Mouse (Mus musculus): ENCODE measurements around the gene Tsku. TPM values are rescaled to one million over a fixed set of nuclear protein-coding genes. Genes with fewer than 3 reads are reported as not detected.
A peak's percentile ranks its signal among the peaks of the same experiment; 100 is the strongest.

Gene Tsku
- polyA plus RNA-seq, 1 experiment from 2014 or later, result 11.3 TPM

DNA sequence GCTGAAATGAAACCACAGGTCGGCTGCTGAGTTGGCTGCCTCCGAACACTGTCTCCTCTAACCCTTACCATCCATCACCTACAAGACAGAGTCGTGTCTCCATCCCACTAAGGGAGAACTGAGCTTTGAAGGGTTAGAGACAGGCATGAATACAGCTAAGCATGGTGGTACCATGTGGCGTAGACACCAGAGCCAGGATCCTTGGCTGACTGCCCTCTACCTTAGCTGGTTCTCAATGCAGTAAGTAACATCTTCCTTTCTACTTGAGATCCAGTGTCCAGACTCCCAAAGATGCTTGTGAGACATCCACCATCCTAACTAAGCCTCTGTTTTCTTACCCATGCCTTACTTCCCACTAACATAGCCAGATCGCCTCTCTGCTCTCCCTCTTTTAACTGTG, 7.5 kb downstream of the Tsku start:
- ATAC-seq (ENCODE audit: insufficient read depth, low FRiP score, low TSS enrichment) (no peak), DNase-seq (ENCODE audit: low spot score) (no peak)
- no peaks in the 10 kb centered on the region for H3K9me3 ChIP-seq (ENCODE audit: control insufficient read depth, low read length)
- peaks cover 26% of the 10 kb centered on the region for H3K4me1 ChIP-seq (ENCODE audit: control insufficient read depth, insufficient read depth, low read length)
- no peaks in the 10 kb centered on the region for H3K27me3 ChIP-seq (ENCODE audit: control insufficient read depth, insufficient read depth, low read length)
- H3K36me3 ChIP-seq (ENCODE audit: control insufficient read depth, insufficient read depth, low read length), result 0 out of 2 replicates have a peak, but pooled peaks cover 5% of the 10 kb centered on the region
- H3K4me3 ChIP-seq (ENCODE audit: low read depth, low read length), result no peak overlapping the region
- H3K9ac ChIP-seq (ENCODE audit: low read length), result no peak overlapping the region
- H3K27ac ChIP-seq (ENCODE audit: low read depth, low read length), result no peak overlapping the region
- WGBS, result 85% methylated on average over 5 of the region's 5 CpGs
- H3K4me2 ChIP-seq (ENCODE audit: low read depth), result no peak overlapping the region

DNA sequence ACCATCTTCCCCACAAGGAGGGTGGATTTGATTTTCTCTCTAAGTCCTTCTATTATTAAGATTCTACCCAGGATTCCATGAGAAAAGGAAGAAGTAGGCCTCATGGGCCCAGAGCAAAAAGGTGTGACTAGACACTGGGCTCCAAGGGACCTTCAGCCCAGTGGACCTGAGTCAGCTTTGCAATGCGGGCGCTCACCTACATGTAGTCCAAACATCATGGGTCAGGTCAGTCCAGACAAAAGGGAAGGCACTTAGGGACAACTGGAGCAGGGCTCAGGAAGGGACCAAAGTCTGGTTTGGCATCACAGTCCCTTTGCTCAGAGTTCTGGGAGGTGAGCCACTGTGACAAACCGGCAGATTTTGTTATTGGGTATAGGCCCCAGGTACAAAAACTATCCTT, 9.6 kb downstream of the Tsku start:
- peaks cover 24% of the 10 kb centered on the region for H3K4me1 ChIP-seq (ENCODE audit: control insufficient read depth, insufficient read depth, low read length)
- H3K9ac ChIP-seq (ENCODE audit: low read length), result no peak overlapping the region
- no peaks in the 10 kb centered on the region for H3K27me3 ChIP-seq (ENCODE audit: control insufficient read depth, insufficient read depth, low read length)
- H3K4me3 ChIP-seq (ENCODE audit: low read depth, low read length), result no peak overlapping the region
- 0 out of 2 replicates have a peak, but pooled peaks cover 5% of the 10 kb centered on the region for H3K36me3 ChIP-seq (ENCODE audit: control insufficient read depth, insufficient read depth, low read length)
- no peak for DNase-seq (ENCODE audit: low spot score)
- H3K4me2 ChIP-seq (ENCODE audit: low read depth), result no peak overlapping the region
- no peak overlapping the region for H3K27ac ChIP-seq (ENCODE audit: low read depth, low read length)
- WGBS, result 88% methylated on average over 3 of the region's 3 CpGs
- ATAC-seq (ENCODE audit: insufficient read depth, low FRiP score, low TSS enrichment), result no peak
- no peaks in the 10 kb centered on the region for H3K9me3 ChIP-seq (ENCODE audit: control insufficient read depth, low read length)

DNA sequence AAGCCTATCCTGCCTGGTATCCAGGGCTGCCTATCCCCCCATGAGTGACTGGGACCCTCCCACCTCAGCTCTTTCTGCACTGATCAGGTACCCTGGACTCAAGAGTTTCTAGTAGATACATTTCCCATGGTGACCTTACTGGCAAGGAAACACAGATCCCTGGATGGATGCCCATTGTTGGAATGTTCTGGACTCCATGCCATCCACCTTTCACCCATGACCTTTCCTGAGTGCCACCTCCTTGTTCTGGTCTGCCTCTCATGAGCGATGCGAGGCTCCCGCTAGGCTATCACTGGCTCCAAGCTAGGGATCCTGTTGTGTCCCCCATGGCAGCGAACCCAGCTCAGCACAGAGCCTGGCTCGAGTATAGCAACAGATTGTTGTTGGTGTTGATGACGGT, 11.3 kb downstream of the Tsku start:
- no peak overlapping the region for H3K4me3 ChIP-seq (ENCODE audit: low read depth, low read length)

DNA sequence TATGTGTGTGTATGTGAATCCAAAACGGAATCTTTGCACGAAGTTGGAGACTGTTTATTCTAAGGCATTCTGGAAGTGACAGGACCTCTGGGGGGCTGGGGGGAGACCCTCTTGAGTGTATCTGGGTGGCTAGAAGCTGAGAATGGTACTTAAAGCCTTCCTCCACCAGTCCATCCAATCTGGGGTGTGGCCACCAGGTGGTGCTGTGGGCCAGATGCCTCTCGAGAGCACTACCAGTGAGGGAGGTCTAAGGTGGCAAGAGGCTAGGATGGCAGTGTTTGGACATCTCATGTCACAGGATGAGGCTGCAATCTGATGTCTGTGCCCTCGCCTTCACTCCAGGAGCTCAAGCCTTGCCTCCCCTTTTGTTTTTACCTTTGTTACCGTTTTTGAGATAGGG, 12.0 kb downstream of the Tsku start:
- Histone ChIP-seq H3K4me1 (ENCODE audit: control insufficient read depth, insufficient read depth, low read length) (no peaks in the 10 kb centered on the region; the same call in 1 of the 2 replicates), H3K4me3 (ENCODE audit: low read depth, low read length) (no peak overlapping the region), H3K9me3 (ENCODE audit: control insufficient read depth, low read length) (no peaks in the 10 kb centered on the region), H3K27ac (ENCODE audit: low read depth, low read length) (no peak overlapping the region), H3K9ac (ENCODE audit: low read length) (no peak overlapping the region), H3K27me3 (ENCODE audit: control insufficient read depth, insufficient read depth, low read length) (no peaks in the 10 kb centered on the region), H3K36me3 (ENCODE audit: control insufficient read depth, insufficient read depth, low read length) (0 out of 2 replicates have a peak, but pooled peaks cover 5% of the 10 kb centered on the region), H3K4me2 (ENCODE audit: low read depth) (no peak overlapping the region)
- DNase-seq (ENCODE audit: low spot score), result peak; percentile 86
- no peak for ATAC-seq (ENCODE audit: insufficient read depth, low FRiP score, low TSS enrichment)
- WGBS, result 19% methylated on average over 5 of the region's 5 CpGs

More for the DNA sequence above, 11.3 kb downstream of the Tsku start:
- H3K27me3 ChIP-seq (ENCODE audit: control insufficient read depth, insufficient read depth, low read length), result no peaks in the 10 kb centered on the region
- H3K9ac ChIP-seq (ENCODE audit: low read length), result no peak overlapping the region
- DNase-seq (ENCODE audit: low spot score), result no peak
- no peak overlapping the region for H3K4me2 ChIP-seq (ENCODE audit: low read depth)
- 0 out of 2 replicates have a peak, but pooled peaks cover 5% of the 10 kb centered on the region for H3K36me3 ChIP-seq (ENCODE audit: control insufficient read depth, insufficient read depth, low read length)
- no peaks in the 10 kb centered on the region for H3K9me3 ChIP-seq (ENCODE audit: control insufficient read depth, low read length)
- WGBS, result 92% methylated on average over 6 of the region's 6 CpGs
- no peak for ATAC-seq (ENCODE audit: insufficient read depth, low FRiP score, low TSS enrichment)
- peaks cover 7% of the 10 kb centered on the region; the same call in 1 of the 2 replicates for H3K4me1 ChIP-seq (ENCODE audit: control insufficient read depth, insufficient read depth, low read length)
- H3K27ac ChIP-seq (ENCODE audit: low read depth, low read length), result no peak overlapping the region

DNA sequence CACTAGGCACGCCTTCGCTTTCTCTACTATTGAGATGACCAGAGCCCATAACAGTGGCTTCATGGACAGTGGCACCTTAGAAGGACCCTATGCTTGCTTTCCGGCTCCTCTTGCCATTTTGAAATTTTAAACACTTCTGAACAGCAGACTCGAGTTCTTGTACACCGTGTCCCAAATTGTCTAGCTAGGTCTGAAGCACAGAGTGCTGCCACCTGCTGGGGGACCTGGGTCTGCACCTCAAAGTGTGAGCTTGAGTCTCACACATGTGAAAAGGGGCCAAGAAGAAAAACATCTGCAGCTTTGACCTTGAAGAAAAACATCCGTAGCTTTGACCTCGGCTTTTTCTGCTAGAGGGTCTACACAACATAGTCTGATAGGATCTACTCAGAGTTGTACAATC, 13.1 kb downstream of the Tsku start:
- H3K4me3 ChIP-seq (ENCODE audit: low read depth, low read length), result no peak overlapping the region
- 63% methylated on average over 7 of the region's 7 CpGs for WGBS
- H3K9ac ChIP-seq (ENCODE audit: low read length), result no peak overlapping the region
- ATAC-seq (ENCODE audit: insufficient read depth, low FRiP score, low TSS enrichment) (no peak), DNase-seq (ENCODE audit: low spot score) (peak; percentile 68)
- H3K27me3 ChIP-seq (ENCODE audit: control insufficient read depth, insufficient read depth, low read length), result no peaks in the 10 kb centered on the region
- H3K27ac ChIP-seq (ENCODE audit: low read depth, low read length), result no peak overlapping the region
- no peaks in the 10 kb centered on the region for H3K9me3 ChIP-seq (ENCODE audit: control insufficient read depth, low read length)
- H3K4me2 ChIP-seq (ENCODE audit: low read depth), result no peak overlapping the region
- H3K4me1 ChIP-seq (ENCODE audit: control insufficient read depth, insufficient read depth, low read length), result no peaks in the 10 kb centered on the region
- 0 out of 2 replicates have a peak, but pooled peaks cover 5% of the 10 kb centered on the region for H3K36me3 ChIP-seq (ENCODE audit: control insufficient read depth, insufficient read depth, low read length)

DNA sequence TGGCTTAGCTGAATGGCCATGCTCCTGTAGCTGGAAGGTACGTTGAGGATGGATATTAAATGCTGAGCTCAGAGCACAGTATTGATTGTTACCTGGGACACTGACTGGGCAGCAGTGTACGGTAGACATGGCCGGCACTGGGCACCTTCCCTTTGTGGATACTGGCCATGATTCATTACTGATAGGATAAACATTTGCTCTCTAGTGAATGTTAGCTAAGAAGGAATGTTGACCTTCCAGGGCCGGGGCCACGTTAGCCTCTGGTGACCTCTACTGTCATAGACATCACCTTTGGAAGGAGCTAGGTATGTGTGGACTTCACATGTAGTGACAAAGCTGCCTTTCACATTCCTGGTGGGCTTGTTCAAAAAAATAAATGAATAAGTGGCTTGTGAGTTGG, 13.7 kb downstream of the Tsku start:
- no peaks in the 10 kb centered on the region for H3K9me3 ChIP-seq (ENCODE audit: control insufficient read depth, low read length)
- H3K27ac ChIP-seq (ENCODE audit: low read depth, low read length), result no peak overlapping the region
- 83% methylated on average over 5 of the region's 5 CpGs for WGBS
- no peak overlapping the region for H3K4me2 ChIP-seq (ENCODE audit: low read depth)
- H3K27me3 ChIP-seq (ENCODE audit: control insufficient read depth, insufficient read depth, low read length), result no peaks in the 10 kb centered on the region
- no peak overlapping the region for H3K4me3 ChIP-seq (ENCODE audit: low read depth, low read length)
- ATAC-seq (ENCODE audit: insufficient read depth, low FRiP score, low TSS enrichment), result no peak
- H3K4me1 ChIP-seq (ENCODE audit: control insufficient read depth, insufficient read depth, low read length), result no peaks in the 10 kb centered on the region
- 0 out of 2 replicates have a peak, but pooled peaks cover 5% of the 10 kb centered on the region for H3K36me3 ChIP-seq (ENCODE audit: control insufficient read depth, insufficient read depth, low read length)
- DNase-seq (ENCODE audit: low spot score), result no peak
- H3K9ac ChIP-seq (ENCODE audit: low read length), result no peak overlapping the region

DNA sequence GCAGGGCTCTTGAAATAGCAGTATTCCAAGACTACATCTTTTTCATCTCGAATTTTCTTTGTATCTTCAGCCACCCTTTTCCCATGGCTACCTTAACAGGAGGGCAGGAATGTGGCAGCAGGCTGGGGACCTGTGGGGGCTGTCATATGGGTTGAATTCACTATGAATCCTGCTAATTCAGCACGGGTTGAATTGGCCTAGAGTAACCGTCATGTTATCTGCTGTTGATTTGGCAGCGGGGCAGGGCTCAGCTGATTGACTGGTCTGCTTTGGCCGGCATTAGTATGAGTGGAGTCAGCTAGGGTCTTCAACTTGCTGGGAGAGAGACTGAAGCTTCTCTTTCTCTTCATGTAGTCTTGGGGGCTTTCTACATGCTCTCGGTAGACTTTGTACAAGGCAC, 16.1 kb downstream of the Tsku start:
- no peaks in the 10 kb centered on the region for H3K9me3 ChIP-seq (ENCODE audit: control insufficient read depth, low read length)
- no peaks in the 10 kb centered on the region for H3K27me3 ChIP-seq (ENCODE audit: control insufficient read depth, insufficient read depth, low read length)
- no peaks in the 10 kb centered on the region for H3K4me1 ChIP-seq (ENCODE audit: control insufficient read depth, insufficient read depth, low read length)
- H3K4me2 ChIP-seq (ENCODE audit: low read depth), result no peak overlapping the region
- DNase-seq (ENCODE audit: low spot score), result no peak
- H3K4me3 ChIP-seq (ENCODE audit: low read depth, low read length), result no peak overlapping the region
- ATAC-seq (ENCODE audit: insufficient read depth, low FRiP score, low TSS enrichment), result no peak
- WGBS, result 69% methylated on average over 6 of the region's 6 CpGs
- no peak overlapping the region for H3K9ac ChIP-seq (ENCODE audit: low read length)
- H3K36me3 ChIP-seq (ENCODE audit: control insufficient read depth, insufficient read depth, low read length), result no peaks in the 10 kb centered on the region
- H3K27ac ChIP-seq (ENCODE audit: low read depth, low read length), result no peak overlapping the region

DNA sequence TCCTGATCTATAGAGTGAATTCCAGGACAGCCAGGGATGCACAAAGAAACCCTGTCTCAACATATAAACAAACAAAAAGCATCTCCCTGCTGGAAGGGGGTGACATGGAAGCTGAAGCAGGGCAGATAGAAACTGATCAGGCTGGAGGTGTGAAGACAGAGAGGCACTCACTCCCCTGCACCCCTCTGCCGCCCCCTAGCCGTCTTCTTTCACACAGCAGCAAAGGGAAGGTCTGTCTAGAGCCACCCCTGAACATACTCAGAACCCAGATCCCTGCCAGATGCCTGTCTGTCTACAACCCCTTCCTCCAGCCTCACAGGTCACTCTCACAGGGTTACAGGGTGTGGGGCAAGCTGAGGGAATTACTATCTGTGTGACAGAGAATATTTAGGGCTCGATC, 16.8 kb downstream of the Tsku start:
- no peak overlapping the region for H3K27ac ChIP-seq (ENCODE audit: low read depth, low read length)
- no peaks in the 10 kb centered on the region for H3K36me3 ChIP-seq (ENCODE audit: control insufficient read depth, insufficient read depth, low read length)
- WGBS, result 18% methylated on average over 3 of the region's 3 CpGs
- no peak overlapping the region for H3K9ac ChIP-seq (ENCODE audit: low read length)
- no peaks in the 10 kb centered on the region for H3K9me3 ChIP-seq (ENCODE audit: control insufficient read depth, low read length)
- no peaks in the 10 kb centered on the region for H3K4me1 ChIP-seq (ENCODE audit: control insufficient read depth, insufficient read depth, low read length)
- DNase-seq (ENCODE audit: low spot score) (peak; percentile 37), ATAC-seq (ENCODE audit: insufficient read depth, low FRiP score, low TSS enrichment) (no peak)
- H3K4me2 ChIP-seq (ENCODE audit: low read depth), result no peak overlapping the region
- H3K27me3 ChIP-seq (ENCODE audit: control insufficient read depth, insufficient read depth, low read length), result no peaks in the 10 kb centered on the region
- no peak overlapping the region for H3K4me3 ChIP-seq (ENCODE audit: low read depth, low read length)

DNA sequence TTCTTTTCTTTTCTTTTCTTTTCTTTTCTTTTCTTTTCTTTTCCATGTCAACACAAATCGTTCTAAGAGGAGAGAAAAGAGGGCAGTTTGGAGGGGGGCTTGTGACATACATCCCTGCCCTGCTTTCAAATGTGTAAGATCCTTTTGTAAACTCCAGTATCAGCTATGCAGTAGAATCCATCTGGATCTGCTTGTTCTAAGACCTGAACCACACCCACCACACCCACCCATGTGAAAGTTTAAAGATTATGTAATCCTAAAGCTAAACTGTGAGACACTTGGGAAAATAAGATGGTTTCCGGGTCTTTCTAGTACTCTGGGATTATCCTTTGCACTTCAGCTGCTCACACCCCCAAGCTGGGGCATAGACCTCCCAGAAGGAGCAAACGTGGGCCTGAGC, 18.9 kb downstream of the Tsku start:
- no peaks in the 10 kb centered on the region for H3K9me3 ChIP-seq (ENCODE audit: control insufficient read depth, low read length)
- H3K4me2 ChIP-seq (ENCODE audit: low read depth), result no peak overlapping the region
- H3K9ac ChIP-seq (ENCODE audit: low read length), result no peak overlapping the region
- WGBS, result 52% methylated on average over 3 of the region's 3 CpGs
- no peak overlapping the region for H3K4me3 ChIP-seq (ENCODE audit: low read depth, low read length)
- H3K27ac ChIP-seq (ENCODE audit: low read depth, low read length), result no peak overlapping the region
- ATAC-seq (ENCODE audit: insufficient read depth, low FRiP score, low TSS enrichment) (no peak), DNase-seq (ENCODE audit: low spot score) (no peak)
- H3K4me1 ChIP-seq (ENCODE audit: control insufficient read depth, insufficient read depth, low read length), result no peaks in the 10 kb centered on the region
- no peaks in the 10 kb centered on the region for H3K27me3 ChIP-seq (ENCODE audit: control insufficient read depth, insufficient read depth, low read length)
- no peaks in the 10 kb centered on the region for H3K36me3 ChIP-seq (ENCODE audit: control insufficient read depth, insufficient read depth, low read length)
